Mouse (Mus musculus) adrenal gland, postnatal 36 days (tissue): ENCODE data around the gene Cflar. TPM values are rescaled to one million over a fixed set of nuclear protein-coding genes. Genes with fewer than 3 reads are reported as not detected.

Experiments
- DNase-seq, 2 experiments: peaks; one replicate each; pipeline ENCODE4 v3.0.0; 2021; ENCODE audit warnings: mixed read lengths in 1 of 2
- total RNA-seq, 2 experiments: library from RNA; stranded (reverse); gene quantifications; 2 replicates each; pipeline ENCODE4 v1.2.3; 2021

The Cflar gene
- total RNA-seq, 2 experiments from 2014 or later = 110 to 114 TPM

GRCm38 (mm10) chr1:58712076-58713061 lies 1.1 kb downstream of the Cflar start:
- peak; percentile 36 to 48 for DNase-seq

GRCm38 (mm10) chr1:58713081-58713892 lies 2.0 kb downstream of the Cflar start:
- peak; percentile 56 to 71 for DNase-seq

GRCm38 (mm10) chr1:58713893-58714231 lies 2.6 kb downstream of the Cflar start:
- peak; percentile 90 for DNase-seq

- DNase-seq = no peak
Observed at GRCm38 (mm10) chr1:58714361-58714760, 3.1 kb downstream of the Cflar start.

- DNase-seq = no peak
Observed at GRCm38 (mm10) chr1:58715536-58715935, 4.2 kb downstream of the Cflar start.

- DNase-seq = no peak
Observed at GRCm38 (mm10) chr1:58716162-58716882, 5.0 kb downstream of the Cflar start.

GRCm38 (mm10) chr1:58716883-58717220 lies 5.5 kb downstream of the Cflar start:
- DNase-seq = peak in 1 of 2 experiments; percentile 35

GRCm38 (mm10) chr1:58717589-58718270 lies 6.4 kb downstream of the Cflar start:
- no peak for DNase-seq

GRCm38 (mm10) chr1:58719356-58719945 lies 8.1 kb downstream of the Cflar start:
- DNase-seq = no peak

- peak; percentile 46 to 61 for DNase-seq
Observed at GRCm38 (mm10) chr1:58720090-58720489, 8.8 kb downstream of the Cflar start.

GRCm38 (mm10) chr1:58720988-58721387 lies 9.7 kb downstream of the Cflar start:
- DNase-seq = no peak

- no peak for DNase-seq
Observed at GRCm38 (mm10) chr1:58722115-58722938, 11.0 kb downstream of the Cflar start.

GRCm38 (mm10) chr1:58723062-58723808 lies 11.9 kb downstream of the Cflar start:
- DNase-seq = no peak

GRCm38 (mm10) chr1:58723809-58724405 lies 12.6 kb downstream of the Cflar start:
- no peak for DNase-seq

- DNase-seq = no peak
Observed at GRCm38 (mm10) chr1:58724533-58724932, 13.2 kb downstream of the Cflar start.

GRCm38 (mm10) chr1:58725095-58725494 lies 13.8 kb downstream of the Cflar start:
- no peak for DNase-seq

GRCm38 (mm10) chr1:58725767-58726166 lies 14.5 kb downstream of the Cflar start:
- DNase-seq = peak; percentile 81 to 86

- no peak for DNase-seq
Observed at GRCm38 (mm10) chr1:58727019-58727746, 15.9 kb downstream of the Cflar start.
